Mouse (Mus musculus): ENCODE data around the gene Uqcc2. TPM values are rescaled to one million over a fixed set of nuclear protein-coding genes. Genes with fewer than 3 reads are reported as not detected.

Uqcc2 gene
- 100 to 1,000 TPM; 201 to 202 TPM for total RNA-seq (2021)
- long read RNA-seq, experiment 1, transcript Uqcc2-201 (4 exons, 500 nt): major isoform, 54 of 54 reads
- long read RNA-seq, experiment 1, partial matches to known transcripts: 0 of 54 reads
- long read RNA-seq, experiment 1, other reads (novel, unspliced or antisense): 0 of 54 reads
- long read RNA-seq, experiment 2, transcript Uqcc2-201 (4 exons, 500 nt): major isoform, 39 of 42 reads
- long read RNA-seq, experiment 2, partial matches to known transcripts: 2 of 42 reads
- long read RNA-seq, experiment 2, other reads (novel, unspliced or antisense): 1 of 42 reads

GRCm38 (mm10) chr17:27133551-27134141, at the start of gene Uqcc2:
TSS of gene Uqcc2 (minus strand) at chr17:27133916.
- peak; percentile 97 to 98 for DNase-seq (ENCODE audit: low spot score in 2 of 2)
- intact Hi-C loops (cut with DNase I): no loop called here

- DNase-seq (ENCODE audit: low spot score in 2 of 2): no peak
- intact Hi-C loops (cut with DNase I): no loop called here
Measured at GRCm38 (mm10) chr17:27182401-27182800, 48.7 kb upstream of the Uqcc2 start.

GRCm38 (mm10) chr17:27181666-27182065, 48.0 kb upstream of the Uqcc2 start:
- DNase-seq (ENCODE audit: low spot score in 2 of 2): no peak
- intact Hi-C loops (cut with DNase I): no loop called here

DNA sequence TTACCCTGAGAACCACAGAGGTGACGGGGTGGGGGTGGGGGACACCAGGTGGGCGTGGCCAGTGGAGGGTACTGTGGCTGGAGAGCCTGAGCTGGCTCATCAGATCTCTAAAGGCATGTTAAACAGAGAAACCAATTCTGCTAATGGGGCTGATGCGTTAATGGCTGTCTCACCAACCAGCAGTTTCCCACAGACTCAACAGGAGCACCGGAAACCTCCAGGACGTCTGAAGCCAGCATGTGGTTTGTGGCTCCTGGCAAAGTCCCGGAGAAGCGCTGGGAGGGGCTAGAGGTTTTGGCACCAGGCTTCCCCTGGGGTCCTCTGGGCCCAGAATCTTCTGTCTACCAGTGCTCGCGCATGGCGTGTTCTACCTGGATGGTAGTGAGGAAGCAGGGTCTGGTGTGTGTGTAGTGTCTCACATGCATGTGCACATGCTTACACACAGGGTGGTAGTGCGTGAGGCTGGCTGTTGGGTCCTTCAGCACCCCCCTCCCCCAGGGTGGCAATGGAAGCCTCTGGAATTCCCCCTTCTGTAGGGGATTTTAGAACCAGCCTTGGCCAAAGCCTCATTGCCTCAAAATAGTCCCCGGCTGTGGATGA, 46.1 kb upstream of the Uqcc2 start:
- intact Hi-C loops (cut with DNase I): no loop called here
- no peak for DNase-seq (ENCODE audit: low spot score in 2 of 2)

- intact Hi-C loops (cut with DNase I): no loop called here
Measured at GRCm38 (mm10) chr17:27178427-27179177, 44.9 kb upstream of the Uqcc2 start.

GRCm38 (mm10) chr17:27178019-27178418, 44.3 kb upstream of the Uqcc2 start:
- intact Hi-C loops (cut with DNase I): no loop called here
- DNase-seq (ENCODE audit: low spot score in 2 of 2): no peak

More at GRCm38 (mm10) chr17:27178427-27179177, 44.9 kb upstream of the Uqcc2 start:
- DNase-seq (ENCODE audit: low spot score in 2 of 2): no peak

DNA sequence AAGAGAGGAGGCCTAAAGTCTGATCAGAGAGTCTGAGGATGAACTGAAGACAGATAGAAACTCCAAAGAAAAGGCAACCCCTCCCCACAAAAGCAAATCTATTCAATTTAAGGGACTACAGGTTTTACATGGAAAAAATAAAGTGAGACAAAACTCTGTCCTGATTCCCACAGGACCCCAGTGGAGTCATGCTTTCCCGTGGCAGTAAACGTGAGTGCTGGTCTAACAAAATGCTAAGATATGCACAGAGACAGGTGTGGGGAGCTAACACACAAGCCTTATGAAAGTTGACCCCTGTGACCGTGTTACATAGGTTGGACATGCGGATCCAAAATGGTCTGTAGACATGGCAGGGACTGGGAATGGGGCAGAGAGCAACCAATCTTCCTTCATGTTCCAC, 43.0 kb upstream of the Uqcc2 start:
- no peak for DNase-seq (ENCODE audit: low spot score in 2 of 2)
- intact Hi-C loops (cut with DNase I): no loop called here

DNA sequence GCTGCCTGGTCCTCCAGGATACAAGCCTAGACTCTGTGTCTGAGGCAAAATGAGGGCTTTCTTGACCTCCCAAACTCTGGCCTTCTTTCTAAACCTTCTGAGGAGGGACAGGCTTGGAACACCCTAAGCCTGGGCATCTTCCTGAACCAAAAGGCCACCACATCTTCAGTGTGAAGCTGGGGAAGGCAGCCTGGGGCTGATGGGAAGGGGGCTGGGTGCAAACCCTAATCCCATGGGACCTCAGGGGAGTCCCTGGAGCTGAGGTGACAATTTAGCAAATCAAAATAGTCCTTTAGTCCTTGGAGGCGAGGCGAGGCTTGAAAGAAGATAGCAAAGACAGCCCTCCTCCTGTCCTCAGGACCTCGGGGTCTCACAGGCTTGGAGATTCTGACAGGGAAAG, 42.6 kb upstream of the Uqcc2 start:
- DNase-seq (ENCODE audit: low spot score in 2 of 2): no peak
- intact Hi-C loops (cut with DNase I): no loop called here

- no peak for DNase-seq (ENCODE audit: low spot score in 2 of 2)
- intact Hi-C loops (cut with DNase I): no loop called here
Measured at GRCm38 (mm10) chr17:27175196-27175874, 41.6 kb upstream of the Uqcc2 start.

DNA sequence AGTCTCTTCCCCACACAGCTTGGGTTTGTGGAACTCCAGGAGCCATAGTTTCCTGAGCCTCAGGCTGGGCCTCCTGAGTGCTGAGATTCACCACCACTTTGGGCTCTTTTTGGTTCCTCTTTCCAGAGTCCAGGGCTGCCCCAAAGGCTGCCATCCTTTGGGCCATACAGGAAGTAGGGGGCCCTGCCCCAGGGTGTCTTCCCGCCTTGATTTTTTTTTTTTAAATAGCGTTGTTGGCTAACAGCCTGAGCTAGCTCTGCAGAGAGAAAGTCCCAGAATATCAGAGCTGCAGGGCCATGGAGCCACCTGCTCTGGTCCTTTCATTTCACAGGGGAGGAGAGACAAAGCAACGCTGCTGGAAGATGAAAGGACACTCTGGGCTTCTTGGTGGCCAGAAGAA, 40.0 kb upstream of the Uqcc2 start:
- intact Hi-C loops (cut with DNase I): no loop called here
- DNase-seq (ENCODE audit: low spot score in 2 of 2): no peak

DNA sequence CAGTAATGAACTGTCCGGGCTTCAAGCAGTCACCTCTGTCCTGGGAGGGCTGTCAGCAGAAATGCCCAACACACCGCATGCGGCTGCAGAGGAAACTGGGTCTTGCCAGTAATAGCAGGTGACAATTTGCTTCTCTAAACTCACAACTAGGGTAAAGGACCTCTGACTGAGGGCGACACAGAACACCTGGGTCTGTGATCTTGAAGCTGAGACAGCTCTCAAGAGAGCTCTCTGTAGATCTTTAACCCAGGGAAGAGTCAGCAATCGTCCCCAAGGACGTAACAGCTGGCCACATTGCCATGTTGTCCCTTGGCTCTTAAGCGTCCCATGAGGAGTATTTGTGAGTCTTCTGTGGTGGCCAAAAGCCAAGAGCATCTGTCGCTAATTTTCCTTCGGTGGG, 38.7 kb upstream of the Uqcc2 start:
- DNase-seq (ENCODE audit: low spot score in 2 of 2): no peak
- intact Hi-C loops (cut with DNase I): no loop called here

DNA sequence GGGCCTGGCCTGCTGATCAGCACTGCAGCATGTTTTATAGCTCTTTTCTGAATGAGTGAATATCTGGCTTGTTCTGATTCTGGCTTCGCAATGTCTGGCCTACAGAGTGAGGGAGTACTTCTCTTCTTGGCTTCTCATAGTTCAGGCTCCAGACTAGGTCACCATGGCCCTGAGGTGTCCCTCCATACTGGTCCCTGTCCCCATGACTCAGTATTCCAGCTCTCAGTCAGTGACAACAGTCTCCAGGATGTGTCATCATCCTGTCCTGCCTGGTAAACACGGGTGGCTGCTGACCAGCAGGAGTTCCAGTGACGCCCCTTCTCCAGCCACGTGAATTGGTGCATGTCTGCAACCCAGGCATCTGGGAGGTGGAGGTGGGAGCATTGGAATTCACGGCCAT, 37.4 kb upstream of the Uqcc2 start:
- intact Hi-C loops (cut with DNase I): no loop called here
- no peak for DNase-seq (ENCODE audit: low spot score in 2 of 2)

- intact Hi-C loops (cut with DNase I): no loop called here
- no peak for DNase-seq (ENCODE audit: low spot score in 2 of 2)
Measured at GRCm38 (mm10) chr17:27169952-27170695, 36.4 kb upstream of the Uqcc2 start.

GRCm38 (mm10) chr17:27168569-27168968, 34.9 kb upstream of the Uqcc2 start:
- intact Hi-C loops (cut with DNase I): no loop called here
- DNase-seq (ENCODE audit: low spot score in 2 of 2): no peak

- DNase-seq (ENCODE audit: low spot score in 2 of 2): no peak
- intact Hi-C loops (cut with DNase I): no loop called here
Measured at GRCm38 (mm10) chr17:27167545-27167944, 33.8 kb upstream of the Uqcc2 start, which contains the start of gene Ip6k3. TSS of gene Ip6k3 (minus strand) at chr17:27167795.

DNA sequence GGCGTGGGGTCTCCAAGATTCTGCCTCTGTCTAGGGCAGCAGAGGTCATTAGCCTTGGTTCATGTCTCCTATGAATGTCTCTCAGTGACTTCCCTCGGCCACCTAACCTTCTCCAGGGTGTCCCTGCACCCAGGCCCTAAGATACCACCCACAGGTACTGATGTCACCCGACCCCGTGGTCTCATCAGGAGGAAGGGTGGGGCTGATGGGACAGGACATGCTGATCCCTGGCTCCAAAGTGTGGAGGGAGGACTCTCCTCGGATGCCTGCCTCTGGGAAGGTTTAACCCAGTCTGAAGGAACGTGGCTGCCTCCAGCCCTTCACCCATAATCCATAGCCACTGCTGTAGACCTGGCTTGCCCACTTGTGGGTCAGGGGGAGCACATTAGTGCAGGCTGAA, 33.2 kb upstream of the Uqcc2 start:
- intact Hi-C loops (cut with DNase I): no loop called here
- DNase-seq (ENCODE audit: low spot score in 2 of 2): no peak

GRCm38 (mm10) chr17:27165054-27165773, 31.5 kb upstream of the Uqcc2 start:
- peak; percentile 71 to 78 for DNase-seq (ENCODE audit: low spot score in 2 of 2)
- intact Hi-C loops (cut with DNase I): no loop called here

GRCm38 (mm10) chr17:27160905-27161304, 27.2 kb upstream of the Uqcc2 start:
- no peak for DNase-seq (ENCODE audit: low spot score in 2 of 2)
- intact Hi-C loops (cut with DNase I): no loop called here
